Mouse (Mus musculus): ENCODE measurements around the gene Tns3. TPM values are rescaled to one million over a fixed set of nuclear protein-coding genes. Genes with fewer than 3 reads are reported as not detected.
A peak's percentile ranks its signal among the peaks of the same experiment; 100 is the strongest.

The Tns3 gene
- polyA plus RNA-seq (2016; fragmentation: Nextera tagmentation; extraction: Ambion mirVana), result 12.4 and 12.6 TPM in 2 replicates

GRCm38 (mm10) chr11:8664393-8664743 is at the start of gene Tns3:
Gene Tns3, minus strand, starts transcription at chr11:8664535.
- H3K9me3 ChIP-seq, result no peaks in the 10 kb centered on the region; the same call in 1 of the 2 replicates
- peaks cover 16% of the 10 kb centered on the region; the same call in 1 of the 2 replicates for H3K4me1 ChIP-seq
- H3K9ac ChIP-seq, result peak within 1 kb of the TSS; percentile 83
- H3K4me2 ChIP-seq (replicated peaks), result peak within 1 kb of the TSS; percentile 95
- H3K4me3 ChIP-seq, result peak within 1 kb of the TSS; percentile 69
- WGBS, result under 1% methylated on average over 32 of the region's 37 CpGs
- H3K27ac ChIP-seq, result no peak within 1 kb of the TSS
- H3K36me3 ChIP-seq, result no peaks in the 10 kb centered on the region
- ATAC-seq (ENCODE audit: low FRiP score, low read depth), result peak; percentile 84
- H3K27me3 ChIP-seq (replicated peaks), result peaks cover 7% of the 10 kb centered on the region; the same call in 1 of the 2 replicates

DNA sequence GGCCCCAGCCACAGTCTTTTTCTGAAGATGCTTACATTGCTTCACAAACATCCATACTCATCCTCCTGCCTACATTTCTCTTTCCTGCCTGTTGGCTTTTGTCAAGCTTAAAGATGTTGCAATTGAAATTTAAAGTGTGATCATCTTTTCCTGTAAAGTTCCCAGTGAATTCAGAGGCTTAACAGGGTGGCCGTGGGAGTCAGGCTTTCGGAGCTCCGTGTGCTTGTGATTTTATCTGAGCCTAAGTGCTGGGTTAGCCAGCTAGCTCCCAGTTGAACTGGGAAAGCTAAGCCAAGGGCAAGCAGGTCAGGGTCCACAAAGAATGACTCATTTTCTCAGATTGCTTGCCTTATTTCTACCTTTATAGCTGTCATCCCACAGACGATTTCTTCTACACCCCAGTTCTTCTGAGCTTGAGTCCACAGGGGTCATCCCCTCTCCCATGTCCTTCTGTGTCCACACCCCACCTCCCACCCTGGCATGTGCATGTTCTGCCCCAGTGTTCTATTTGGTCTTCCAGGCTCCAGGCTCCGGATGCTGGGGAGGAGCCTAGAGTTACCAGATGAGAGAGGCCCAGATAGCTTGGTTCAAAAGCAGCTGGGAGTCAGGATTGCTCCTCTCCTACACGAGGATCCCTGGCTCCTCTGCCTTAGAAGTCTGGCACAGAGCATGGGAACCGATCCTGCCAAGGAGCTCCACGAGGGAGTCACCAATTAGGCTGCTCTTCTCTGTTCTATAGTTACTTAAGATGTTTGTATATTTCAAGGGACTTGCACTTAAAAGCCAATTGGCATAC is 42.1 kb upstream of the Tns3 start:
- no peak overlapping the region for H3K4me3 ChIP-seq
- H3K27me3 ChIP-seq (replicated peaks), result no peaks in the 10 kb centered on the region
- no peak for ATAC-seq (ENCODE audit: low FRiP score, low read depth)
- no peak overlapping the region for H3K9ac ChIP-seq
- no peaks in the 10 kb centered on the region for H3K4me1 ChIP-seq
- no peaks in the 10 kb centered on the region for H3K9me3 ChIP-seq
- H3K27ac ChIP-seq, result no peak overlapping the region
- no peak overlapping the region for H3K4me2 ChIP-seq (replicated peaks)
- H3K36me3 ChIP-seq, result no peaks in the 10 kb centered on the region
- 76% methylated on average over 8 of the region's 8 CpGs for WGBS

DNA sequence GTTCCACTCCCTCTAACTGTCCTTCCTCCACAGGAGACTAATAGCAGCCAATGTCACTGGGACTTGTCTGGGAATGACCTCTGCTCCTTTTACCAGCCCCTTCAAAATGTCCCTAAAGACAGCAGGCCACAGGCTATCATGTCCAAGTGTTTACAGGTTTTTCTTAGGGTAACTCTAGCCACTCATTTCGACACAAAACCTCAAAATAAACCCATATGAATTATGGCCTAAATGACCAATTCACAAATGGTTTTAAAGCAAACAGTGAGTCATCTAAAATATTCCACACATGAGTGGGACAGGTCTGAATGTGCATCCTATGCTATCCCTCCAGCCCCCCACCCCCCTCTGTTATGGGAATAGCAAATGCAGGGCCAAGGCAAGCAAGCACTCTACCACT is 40.8 kb upstream of the Tns3 start:
- Histone ChIP-seq H3K4me3 (no peak overlapping the region), H3K36me3 (no peaks in the 10 kb centered on the region), H3K9ac (no peak overlapping the region), H3K4me1 (no peaks in the 10 kb centered on the region), H3K4me2 (replicated peaks) (no peak overlapping the region), H3K27me3 (replicated peaks) (no peaks in the 10 kb centered on the region), H3K9me3 (no peaks in the 10 kb centered on the region), H3K27ac (no peak overlapping the region)
- WGBS, result 71% methylated on average over 1 of the region's 1 CpGs
- ATAC-seq (ENCODE audit: low FRiP score, low read depth), result no peak

DNA sequence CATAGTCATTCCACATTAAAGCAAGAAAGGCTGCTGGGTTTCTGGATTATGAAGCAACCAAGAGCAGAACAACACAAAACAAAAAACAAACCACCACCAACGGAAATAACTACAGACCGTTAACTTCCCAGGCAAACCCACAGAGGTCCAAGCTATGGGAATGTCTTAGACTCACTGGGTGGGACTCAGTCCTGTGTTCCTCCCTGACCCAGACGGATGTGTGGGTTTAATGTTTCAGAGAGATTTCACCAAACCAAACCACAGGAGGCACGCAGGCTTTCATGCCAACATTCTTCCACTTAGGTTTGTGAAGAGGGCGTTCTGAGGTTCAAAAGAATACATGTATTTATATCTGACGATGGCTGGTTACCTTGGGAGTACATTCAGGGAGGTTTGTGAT is 39.5 kb upstream of the Tns3 start:
- H3K9me3 ChIP-seq, result no peaks in the 10 kb centered on the region
- no peak for ATAC-seq (ENCODE audit: low FRiP score, low read depth)
- no peak overlapping the region for H3K9ac ChIP-seq
- no peak overlapping the region for H3K4me2 ChIP-seq (replicated peaks)
- no peaks in the 10 kb centered on the region for H3K27me3 ChIP-seq (replicated peaks)
- no peak overlapping the region for H3K27ac ChIP-seq
- H3K4me3 ChIP-seq, result no peak overlapping the region
- no peaks in the 10 kb centered on the region for H3K36me3 ChIP-seq
- no peaks in the 10 kb centered on the region for H3K4me1 ChIP-seq
- WGBS, result 79% methylated on average over 6 of the region's 6 CpGs

DNA sequence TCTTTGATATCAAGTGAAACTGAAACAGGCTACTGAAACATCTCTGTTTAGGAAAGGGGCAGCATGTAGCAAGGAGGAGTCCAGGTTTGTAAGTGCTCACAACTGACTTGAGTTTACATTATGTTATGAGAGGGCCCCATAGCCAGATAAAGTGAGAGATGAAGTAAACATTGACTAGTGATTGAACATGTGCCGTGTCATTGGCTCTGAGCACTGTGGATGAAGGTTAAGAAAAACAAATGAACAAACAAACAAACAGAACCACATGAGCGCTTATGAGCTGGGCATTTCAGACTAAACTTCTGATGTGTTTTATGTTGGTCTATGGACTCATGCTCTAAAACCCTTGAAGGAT is 38.2 kb upstream of the Tns3 start:
- ATAC-seq (ENCODE audit: low FRiP score, low read depth), result no peak
- no peaks in the 10 kb centered on the region for H3K4me1 ChIP-seq
- 95% methylated on average over 2 of the region's 2 CpGs for WGBS

DNA sequence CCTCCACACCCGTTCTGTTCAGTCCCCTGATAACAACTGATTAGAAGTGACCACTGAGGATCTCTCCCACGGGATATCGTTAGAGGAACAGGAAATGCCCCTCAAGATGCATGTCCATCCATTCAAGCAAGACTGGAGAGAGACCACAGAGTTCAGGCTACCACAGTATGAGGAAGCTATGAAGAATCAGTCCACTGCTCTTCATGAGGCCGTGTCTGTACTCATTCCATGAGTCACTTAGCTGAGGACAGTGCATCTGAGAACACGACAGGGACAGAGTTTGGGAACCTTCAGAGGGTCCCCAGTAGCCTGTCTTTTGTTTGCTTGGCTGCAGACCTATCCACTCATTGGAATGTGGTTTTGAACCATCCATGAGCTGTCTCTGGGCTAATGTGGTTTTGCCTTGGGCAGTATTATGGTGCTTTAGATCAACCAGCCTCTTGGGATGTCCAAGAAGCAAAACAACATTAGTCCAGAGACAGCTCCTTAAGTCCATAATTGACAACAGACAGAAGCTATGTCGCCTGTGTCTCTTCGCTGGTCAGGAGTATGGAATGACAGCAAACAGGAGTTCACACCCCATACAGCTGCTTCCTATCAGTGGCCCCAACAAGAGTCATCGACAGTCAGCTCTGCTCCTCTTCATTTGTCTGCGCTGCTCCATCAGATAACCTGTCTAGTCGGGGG is 37.7 kb upstream of the Tns3 start:
- no peak for ATAC-seq (ENCODE audit: low FRiP score, low read depth)
- Histone ChIP-seq H3K9ac (no peak overlapping the region), H3K4me2 (replicated peaks) (no peak overlapping the region), H3K9me3 (no peaks in the 10 kb centered on the region), H3K4me1 (no peaks in the 10 kb centered on the region), H3K27ac (no peak overlapping the region), H3K36me3 (no peaks in the 10 kb centered on the region), H3K4me3 (no peak overlapping the region), H3K27me3 (replicated peaks) (no peaks in the 10 kb centered on the region)
- 84% methylated on average over 10 of the region's 10 CpGs for WGBS

More for the DNA sequence above, 38.2 kb upstream of the Tns3 start:
- no peaks in the 10 kb centered on the region for H3K36me3 ChIP-seq
- H3K9ac ChIP-seq, result no peak overlapping the region
- no peak overlapping the region for H3K4me2 ChIP-seq (replicated peaks)
- no peak overlapping the region for H3K27ac ChIP-seq
- no peaks in the 10 kb centered on the region for H3K9me3 ChIP-seq
- no peak overlapping the region for H3K4me3 ChIP-seq
- H3K27me3 ChIP-seq (replicated peaks), result no peaks in the 10 kb centered on the region

GRCm38 (mm10) chr11:8701400-8701799 is 37.1 kb upstream of the Tns3 start:
- H3K9ac ChIP-seq, result no peak overlapping the region
- ATAC-seq (ENCODE audit: low FRiP score, low read depth), result no peak
- no peaks in the 10 kb centered on the region for H3K9me3 ChIP-seq
- no peak overlapping the region for H3K27ac ChIP-seq
- H3K36me3 ChIP-seq, result no peaks in the 10 kb centered on the region
- H3K27me3 ChIP-seq (replicated peaks), result no peaks in the 10 kb centered on the region
- no peaks in the 10 kb centered on the region for H3K4me1 ChIP-seq
- 81% methylated on average over 3 of the region's 3 CpGs for WGBS
- no peak overlapping the region for H3K4me3 ChIP-seq
- H3K4me2 ChIP-seq (replicated peaks), result no peak overlapping the region

DNA sequence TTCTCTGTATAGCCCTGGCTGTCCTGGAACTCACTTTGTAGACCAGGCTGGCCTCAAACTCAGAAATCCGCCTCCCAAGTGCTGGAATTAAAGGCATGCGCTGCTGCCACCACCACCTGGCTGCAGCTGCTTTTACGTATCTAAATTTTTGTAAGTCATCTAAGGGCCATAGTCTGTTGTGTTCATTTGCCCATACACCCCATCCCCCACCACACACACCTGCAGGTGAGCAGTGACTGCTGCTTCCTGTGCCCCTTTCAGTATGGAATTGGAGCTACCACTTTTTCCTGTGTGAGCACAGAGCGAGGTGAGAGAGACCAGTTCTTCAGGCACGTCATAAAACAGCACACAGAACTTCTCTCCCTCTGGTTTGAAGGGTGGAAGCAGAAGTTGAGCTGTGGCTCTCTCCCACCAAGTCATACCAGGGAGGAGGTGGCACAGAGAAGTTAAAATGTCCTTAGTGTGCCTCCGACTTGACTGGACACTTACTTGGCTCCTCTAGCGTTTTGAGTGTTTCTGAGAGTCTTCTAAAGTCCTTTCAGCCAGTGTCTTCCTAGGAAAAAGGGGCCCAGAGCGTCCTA is 36.4 kb upstream of the Tns3 start:
- Histone ChIP-seq H3K27ac (no peak overlapping the region), H3K27me3 (replicated peaks) (no peaks in the 10 kb centered on the region), H3K9ac (no peak overlapping the region), H3K4me2 (replicated peaks) (no peak overlapping the region), H3K4me1 (no peaks in the 10 kb centered on the region), H3K9me3 (no peaks in the 10 kb centered on the region), H3K4me3 (no peak overlapping the region), H3K36me3 (no peaks in the 10 kb centered on the region)
- no peak for ATAC-seq (ENCODE audit: low FRiP score, low read depth)
- WGBS, result 90% methylated on average over 8 of the region's 8 CpGs

GRCm38 (mm10) chr11:8699777-8700176 is 35.4 kb upstream of the Tns3 start:
- H3K4me3 ChIP-seq, result no peak overlapping the region
- H3K27me3 ChIP-seq (replicated peaks), result no peaks in the 10 kb centered on the region
- WGBS, result 38% methylated on average over 5 of the region's 5 CpGs
- no peak for ATAC-seq (ENCODE audit: low FRiP score, low read depth)
- no peaks in the 10 kb centered on the region for H3K9me3 ChIP-seq
- H3K4me1 ChIP-seq, result no peaks in the 10 kb centered on the region
- H3K4me2 ChIP-seq (replicated peaks), result no peak overlapping the region
- no peaks in the 10 kb centered on the region for H3K36me3 ChIP-seq
- no peak overlapping the region for H3K9ac ChIP-seq
- no peak overlapping the region for H3K27ac ChIP-seq

DNA sequence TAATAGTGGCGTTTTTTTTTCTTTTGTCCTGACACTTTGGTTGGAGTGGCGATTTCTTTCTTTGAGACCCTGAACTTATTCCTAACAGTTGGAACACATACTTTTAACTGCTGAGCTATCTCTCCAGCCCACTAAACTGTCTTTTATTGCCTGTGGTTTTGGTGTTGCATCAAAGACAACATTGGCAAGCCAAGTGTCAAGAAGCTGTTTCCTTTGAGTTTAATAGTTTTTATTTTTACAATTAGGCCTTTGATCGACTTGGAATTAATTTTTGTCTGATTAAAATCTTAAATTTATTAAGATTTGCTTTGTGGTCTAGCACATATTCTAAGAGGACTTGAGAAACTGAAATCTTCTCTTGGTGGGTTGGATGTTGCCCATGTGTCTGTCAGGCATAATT is 33.3 kb upstream of the Tns3 start:
- Histone ChIP-seq H3K36me3 (no peaks in the 10 kb centered on the region), H3K9ac (no peak overlapping the region), H3K4me3 (no peak overlapping the region), H3K27me3 (replicated peaks) (no peaks in the 10 kb centered on the region), H3K27ac (no peak overlapping the region), H3K4me2 (replicated peaks) (no peak overlapping the region), H3K4me1 (peaks cover 10% of the 10 kb centered on the region), H3K9me3 (no peaks in the 10 kb centered on the region)
- no peak for ATAC-seq (ENCODE audit: low FRiP score, low read depth)
- WGBS, result 88% methylated on average over 3 of the region's 3 CpGs

DNA sequence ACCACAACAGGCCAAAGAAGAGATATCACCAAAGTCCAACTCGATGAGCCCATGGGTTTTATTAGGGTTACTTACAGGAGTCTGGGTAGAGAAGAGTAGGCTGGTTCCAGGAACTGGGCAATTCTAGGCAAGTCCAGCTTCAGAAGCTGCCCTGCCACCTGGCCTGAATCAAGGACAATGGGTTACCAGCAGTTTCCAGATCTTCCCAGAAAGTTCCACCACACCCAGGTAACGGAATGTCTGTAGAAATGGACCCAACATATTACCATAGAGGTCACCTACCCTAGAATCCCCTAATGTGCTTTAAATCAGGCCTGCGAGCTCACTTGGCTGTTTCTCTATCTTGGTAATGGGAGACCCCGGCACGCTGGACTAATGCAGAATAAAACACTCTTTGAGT is 29.8 kb upstream of the Tns3 start:
- Histone ChIP-seq H3K4me2 (replicated peaks) (no peak overlapping the region), H3K27me3 (replicated peaks) (no peaks in the 10 kb centered on the region), H3K9ac (no peak overlapping the region), H3K4me3 (no peak overlapping the region), H3K4me1 (peaks cover 15% of the 10 kb centered on the region), H3K36me3 (no peaks in the 10 kb centered on the region), H3K27ac (no peak overlapping the region), H3K9me3 (no peaks in the 10 kb centered on the region)
- 94% methylated on average over 5 of the region's 5 CpGs for WGBS
- ATAC-seq (ENCODE audit: low FRiP score, low read depth), result no peak

- H3K27ac ChIP-seq, result no peak overlapping the region
- no peak overlapping the region for H3K9ac ChIP-seq
- 7% methylated on average over 16 of the region's 16 CpGs for WGBS
- ATAC-seq (ENCODE audit: low FRiP score, low read depth), result peak; percentile 79
- H3K4me3 ChIP-seq, result no peak overlapping the region
- no peaks in the 10 kb centered on the region for H3K27me3 ChIP-seq (replicated peaks)
- H3K36me3 ChIP-seq, result no peaks in the 10 kb centered on the region
- peak overlapping the region; percentile 34 for H3K4me2 ChIP-seq (replicated peaks)
- no peaks in the 10 kb centered on the region for H3K9me3 ChIP-seq
- peaks cover 15% of the 10 kb centered on the region for H3K4me1 ChIP-seq
These were observed 28.5 kb upstream of the Tns3 start for GRCm38 (mm10) chr11:8692536-8693471.
